Mouse (Mus musculus) lung, adult 2 months (tissue): ENCODE results near the gene Cog5.

Experiments
- CTCF ChIP-seq: fragments of 200-500 bp; IDR thresholded peaks from 2 replicates; pipeline ENCODE4 v1.5.1; 2011; ENCODE audit warnings: mild to moderate bottlenecking, low read length, control low read depth; ENCODE audit not compliant: insufficient read depth
- POLR2A ChIP-seq: fragments of 200-500 bp; IDR thresholded peaks from 2 replicates; pipeline ENCODE4 v1.6.1; 2011; ENCODE audit warnings: low read depth, mild to moderate bottlenecking, control low read depth, low read length, borderline replicate concordance; ENCODE audit errors: extremely low read depth

- TF ChIP-seq CTCF (no peak), POLR2A (no peak)
These were observed 200.1 kb downstream of the Cog5 start for GRCm38 (mm10) chr12:31854817-31855216.
